Mouse (Mus musculus) c-Kit-positive CD71-positive TER-119-positive erythroid progenitor cells, embryonic 14.5 days (primary cell): ENCODE results near the gene Dck.
"Not testable (repeated sequence)": the region's sequence is repeated elsewhere in the genome, so short reads cannot be mapped to it uniquely, and the experiment has no call there.

Experiments
- DNase-seq: peaks from one replicate; pipeline ENCODE4 v3.0.0-alpha.2; 2013; ENCODE audit warnings: low spot score

Gene Dck

DNA sequence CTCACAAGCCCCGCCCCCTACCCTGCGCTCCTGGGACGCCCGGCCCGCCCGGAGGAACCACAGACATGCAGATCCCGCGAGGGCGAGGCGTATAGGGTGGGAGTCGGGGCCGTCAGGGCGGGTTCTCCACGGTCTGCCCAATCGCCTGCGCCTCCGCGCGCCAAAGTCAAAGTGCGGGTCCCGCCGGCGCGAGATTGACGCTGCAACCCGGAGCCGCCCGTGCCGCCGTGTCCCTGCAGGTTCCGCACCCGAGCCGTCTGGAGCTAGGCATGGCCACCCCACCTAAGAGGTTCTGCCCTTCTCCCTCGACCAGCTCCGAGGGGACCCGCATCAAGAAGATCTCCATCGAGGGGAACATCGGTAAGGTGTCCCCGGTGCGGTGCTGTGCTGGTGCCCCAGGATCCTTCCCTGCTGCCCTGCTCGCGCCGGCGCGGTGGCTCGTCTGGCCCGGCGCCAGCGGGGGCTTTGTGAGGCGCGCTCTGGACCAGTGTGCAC, at the start of gene Dck:
Gene Dck (plus strand): TSS at position 10 of the 495 bp plus-strand sequence.
- DNase-seq: no peak

- no peak for DNase-seq
Observed at GRCm38 (mm10) chr5:88716983-88717382, 47.8 kb upstream of the Dck start.

- DNase-seq: peak; percentile 93
Observed at GRCm38 (mm10) chr5:88720116-88721002, 44.4 kb upstream of the Dck start, which contains the start of gene Mob1b. TSS of gene Mob1b (plus strand) at chr5:88720855.

DNA sequence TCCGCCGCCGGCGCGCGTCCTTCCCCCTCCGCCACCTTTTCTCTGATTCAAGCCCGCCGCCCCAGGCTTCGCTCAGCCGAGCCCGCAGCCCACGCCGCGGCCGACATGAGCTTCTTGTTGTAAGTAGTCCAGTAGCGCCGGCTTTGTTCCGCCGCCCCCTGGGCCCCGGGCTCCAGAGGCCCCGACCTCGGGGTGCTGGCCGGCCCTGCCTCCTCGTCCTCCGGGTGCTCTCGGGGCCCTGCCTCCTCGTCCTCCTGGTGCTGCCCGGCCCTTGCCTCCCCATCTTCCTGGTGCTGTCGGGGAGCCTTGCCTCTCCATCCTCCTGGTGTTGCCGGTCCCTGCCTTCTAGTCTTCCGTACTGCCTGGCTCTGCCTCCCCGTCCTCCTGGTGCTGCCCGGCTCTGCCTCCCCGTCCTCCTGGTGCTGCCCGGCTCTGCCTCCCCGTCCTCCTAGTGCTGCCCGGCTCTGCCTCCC, 43.8 kb upstream of the Dck start:
- no peak for DNase-seq

DNA sequence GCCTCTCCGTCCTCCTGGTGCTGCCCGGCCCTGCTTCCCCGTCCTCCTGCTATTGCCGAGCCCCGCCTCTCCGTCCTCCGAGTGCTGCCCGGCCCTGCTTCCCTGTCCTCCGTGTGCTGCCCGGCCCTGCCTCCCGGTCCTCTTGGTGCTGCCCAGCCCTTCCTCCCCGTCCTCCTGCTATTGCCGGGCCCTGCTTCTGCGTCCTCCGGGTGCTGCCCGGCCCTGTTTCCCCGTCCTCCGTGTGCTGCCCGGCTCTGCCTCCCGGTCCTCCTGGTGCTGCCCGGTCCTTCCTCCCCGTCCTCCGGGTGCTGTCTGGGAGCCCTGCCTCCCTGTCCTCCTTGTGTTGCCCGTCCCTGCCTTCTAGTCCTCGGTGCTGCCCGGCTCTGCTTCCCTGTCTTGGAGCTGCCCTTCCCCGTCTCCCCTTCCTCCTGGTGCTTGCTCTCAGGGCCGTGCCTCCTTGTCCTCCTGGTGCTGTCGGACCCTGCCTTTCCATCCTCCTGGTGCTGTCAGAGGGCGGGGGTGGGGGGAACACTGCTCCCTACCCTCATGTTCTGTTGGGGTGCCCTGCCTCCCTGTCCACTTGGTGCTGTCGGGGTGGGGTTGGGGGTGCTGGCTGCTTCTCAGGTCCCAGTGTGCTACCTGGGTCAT, 43.1 kb upstream of the Dck start:
- peak; percentile 40 for DNase-seq

DNA sequence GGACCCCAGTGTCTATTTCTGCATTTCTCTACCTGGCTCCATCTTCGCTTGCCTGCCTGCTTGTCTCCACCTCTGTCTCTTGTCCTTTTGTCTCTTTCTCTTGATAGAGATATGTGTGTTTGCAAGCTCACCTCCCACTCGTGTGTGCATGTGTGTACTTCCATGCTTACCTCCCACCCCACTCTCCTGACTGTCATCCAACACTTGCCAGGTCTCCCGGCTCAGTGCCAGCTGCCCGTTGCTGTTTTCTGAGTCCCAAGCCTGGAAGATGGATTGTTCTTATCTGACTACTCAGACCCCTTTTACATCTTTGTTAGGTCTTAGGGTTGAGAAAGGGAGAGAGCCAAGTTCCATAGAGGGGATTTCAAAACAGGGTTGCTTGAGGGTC, 42.6 kb upstream of the Dck start:
- DNase-seq: no peak

DNA sequence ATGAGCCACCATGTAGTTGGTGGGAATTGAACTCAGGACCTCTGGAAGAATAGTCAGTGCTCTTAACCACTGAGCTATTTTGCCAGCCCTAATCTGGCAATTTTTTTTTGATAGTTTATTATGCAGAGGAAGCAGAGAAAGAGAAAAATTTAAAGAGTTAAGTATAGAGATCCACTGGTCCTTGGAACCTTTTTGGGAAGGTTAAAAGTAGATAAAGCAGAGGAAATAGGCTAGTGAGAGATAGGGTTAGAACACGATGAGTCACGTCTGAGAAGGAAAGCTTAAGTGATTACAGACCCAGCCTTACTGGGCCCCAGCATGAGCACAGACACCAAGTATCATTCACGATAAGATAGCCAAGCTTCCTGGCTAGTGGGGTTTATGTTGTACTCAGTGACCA, 40.8 kb upstream of the Dck start:
- DNase-seq: peak; percentile 81

DNA sequence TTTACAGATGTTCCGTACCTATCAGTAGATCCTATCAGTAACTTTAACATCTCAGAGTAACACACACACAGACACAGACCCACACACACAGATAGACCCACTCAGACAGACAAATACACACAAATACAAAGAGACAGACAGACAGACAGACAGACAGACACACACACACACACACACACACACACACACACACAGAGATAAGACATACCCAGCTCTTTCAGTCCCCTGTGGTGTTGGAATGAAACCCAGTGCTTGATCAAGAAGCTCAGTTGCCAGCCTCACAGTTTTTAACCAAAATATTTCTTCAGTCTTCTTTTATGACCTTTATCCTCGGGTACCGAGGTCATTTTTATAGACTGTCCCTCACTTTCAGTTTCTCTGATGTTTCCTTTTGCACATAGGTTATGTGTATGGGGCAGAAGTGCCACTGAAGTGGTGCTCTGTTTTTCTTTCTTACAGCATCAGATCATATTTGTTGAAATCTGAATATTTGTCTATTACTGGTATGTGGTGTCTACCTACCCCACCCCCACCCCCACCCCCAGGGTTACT, 37.1 kb upstream of the Dck start:
- no peak for DNase-seq

GRCm38 (mm10) chr5:88734786-88735185, 30.0 kb upstream of the Dck start:
- DNase-seq: peak; percentile 49

GRCm38 (mm10) chr5:88741065-88741464, 23.7 kb upstream of the Dck start:
- not testable (repeated sequence) for DNase-seq

DNA sequence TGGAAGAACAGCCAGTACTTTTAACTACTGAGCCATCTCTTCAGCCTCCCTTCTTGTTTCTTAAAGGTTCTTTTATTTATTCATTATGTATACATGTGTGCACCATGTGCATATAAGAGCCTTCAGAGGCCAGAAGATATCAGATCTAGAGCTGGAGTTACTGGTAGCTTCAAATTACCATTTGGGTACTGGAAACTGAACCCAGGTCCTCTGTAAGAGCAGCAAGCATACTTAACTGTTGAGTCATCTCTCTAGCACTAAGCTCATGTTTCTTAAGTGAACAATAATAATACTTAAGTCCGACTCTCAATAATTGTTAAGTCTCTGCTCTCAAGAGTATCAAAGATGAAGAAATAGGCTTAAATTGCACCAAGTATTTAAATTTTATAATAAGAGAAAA, 17.0 kb upstream of the Dck start:
- no peak for DNase-seq

DNA sequence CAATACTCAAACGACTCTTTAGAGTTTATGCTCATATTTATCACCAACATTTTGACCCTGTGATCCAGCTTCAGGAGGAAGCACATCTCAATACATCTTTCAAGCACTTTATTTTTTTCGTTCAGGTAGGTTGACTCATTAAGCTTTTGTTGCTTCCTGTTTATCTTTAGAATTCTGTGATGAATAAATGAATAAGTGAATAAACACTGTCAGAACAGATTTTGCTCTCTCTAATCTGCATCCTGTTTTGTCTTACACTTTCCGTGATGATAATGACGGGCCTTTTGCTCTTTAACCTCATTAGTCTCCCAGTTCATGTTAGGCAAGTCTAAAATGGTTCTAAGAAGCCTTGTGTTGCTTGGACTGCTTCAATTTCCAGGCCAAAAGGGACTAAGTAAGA, 11.6 kb upstream of the Dck start:
- DNase-seq: no peak

- no peak for DNase-seq
Observed at GRCm38 (mm10) chr5:88762611-88763010, 2.2 kb upstream of the Dck start.

DNA sequence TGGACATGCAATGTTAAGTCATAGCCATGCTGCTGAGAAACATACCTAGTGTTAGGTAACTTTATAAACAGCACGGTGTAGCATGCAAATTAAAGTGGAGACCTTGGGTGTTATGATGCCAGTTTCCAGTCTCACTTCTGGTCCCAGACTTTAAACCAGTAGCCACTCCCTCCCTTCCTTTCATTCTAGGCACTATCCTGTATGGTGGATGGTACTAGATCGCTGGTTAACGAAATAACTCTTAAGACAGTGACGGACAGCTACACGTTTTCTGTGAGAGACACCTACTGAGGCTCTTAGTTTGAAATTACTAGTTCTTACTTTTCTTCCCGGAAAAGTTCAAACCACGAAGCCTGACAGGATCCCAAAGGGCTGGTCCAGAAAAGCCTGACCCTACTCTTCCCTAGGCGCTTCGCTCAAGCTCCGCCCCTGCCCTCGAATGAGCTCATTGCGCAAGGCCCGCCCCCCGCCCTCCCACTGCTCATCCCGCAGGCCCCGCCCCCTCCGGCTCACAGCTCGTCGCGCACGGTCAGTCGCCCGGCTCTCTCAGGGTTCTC, 288 bp upstream of the Dck start:
- DNase-seq: peak; percentile 99

- DNase-seq: peak; percentile 33
Observed at GRCm38 (mm10) chr5:88765587-88765986, 791 bp downstream of the Dck start.

DNA sequence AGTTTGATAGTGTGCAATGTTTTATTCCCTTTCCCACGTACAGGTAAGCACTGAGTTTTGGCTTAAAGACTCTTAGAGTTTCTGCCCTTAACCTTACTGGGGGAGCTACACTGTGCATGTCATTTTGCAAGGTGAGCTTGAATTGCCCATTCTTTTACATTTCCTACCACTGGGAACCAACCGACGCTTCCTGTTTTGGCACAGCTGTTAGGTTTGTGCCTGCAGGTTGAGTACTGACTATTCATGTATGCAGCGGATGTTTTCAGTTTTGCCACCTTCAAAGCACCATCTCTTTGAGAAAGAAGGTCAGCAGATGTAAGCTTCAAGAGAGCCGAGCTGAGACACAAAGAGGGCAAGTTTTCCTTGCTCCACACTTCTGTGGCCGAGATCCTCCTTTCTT, 1.3 kb downstream of the Dck start:
- DNase-seq: peak; percentile 13

- DNase-seq: peak; percentile 20
Observed at GRCm38 (mm10) chr5:88766863-88767262, 2.1 kb downstream of the Dck start.

DNA sequence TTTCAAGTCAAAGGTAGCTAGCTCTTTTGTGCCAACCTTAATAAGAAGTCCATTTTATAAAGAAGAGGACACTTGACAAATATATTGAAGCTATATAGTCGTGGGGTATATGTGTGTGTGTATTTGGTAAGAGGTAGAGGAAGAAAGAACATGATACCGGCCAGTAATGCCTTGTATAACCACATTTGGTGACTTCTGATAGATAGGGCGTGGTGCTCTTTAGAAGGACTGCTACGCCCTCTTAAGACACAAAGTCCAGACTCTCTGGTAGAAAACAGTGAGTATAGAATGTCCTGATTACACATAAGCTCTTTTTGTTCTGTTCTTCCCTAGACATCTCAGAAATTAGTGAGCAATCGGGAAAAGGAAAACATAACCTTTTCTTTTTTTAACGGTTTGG, 3.4 kb downstream of the Dck start:
- peak; percentile 74 for DNase-seq

- DNase-seq: no peak
Observed at GRCm38 (mm10) chr5:88782072-88782765, 17.4 kb downstream of the Dck start.

- DNase-seq: no peak
Observed at GRCm38 (mm10) chr5:88785059-88785458, 20.3 kb downstream of the Dck start.

DNA sequence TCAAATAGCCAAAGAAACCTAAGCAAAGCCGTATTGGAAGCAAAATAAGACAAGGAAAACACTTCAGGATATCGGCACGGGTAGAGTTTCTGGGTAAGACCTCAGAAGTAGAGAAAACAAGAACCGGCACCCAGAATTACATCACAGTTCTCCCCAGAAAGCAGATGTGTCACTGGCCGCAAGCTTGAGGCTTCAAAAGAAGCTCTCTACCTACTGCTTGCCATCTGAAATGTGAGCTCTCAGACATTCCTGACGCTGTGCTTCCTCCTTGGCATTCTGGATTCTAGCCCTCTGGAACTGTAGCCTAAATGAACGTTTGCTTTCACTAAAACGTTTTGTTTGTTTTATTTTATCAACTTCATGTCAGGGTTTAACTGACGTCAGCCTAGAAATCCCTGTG, 25.9 kb downstream of the Dck start:
- DNase-seq: no peak
